Mouse (Mus musculus) neural tube, embryonic 11.5 days (tissue): Measurements from ENCODE around the gene Nemf. TPM values are rescaled to one million over a fixed set of nuclear protein-coding genes. Genes with fewer than 3 reads are reported as not detected.

Experiments
- ATAC-seq: fragments of 200-750 bp; cut with Nextera tagmentation; 2 replicates; pipeline ENCODE4 v1.8.0; 2017; ENCODE audit warnings: moderate number of reproducible peaks, mild to moderate bottlenecking, moderate TSS enrichment, moderate library complexity; ENCODE audit not compliant: insufficient read depth, low FRiP score, low TSS enrichment
- DNase-seq: peaks from one replicate; pipeline ENCODE4 v3.0.0-alpha.2; 2015; ENCODE audit warnings: low spot score
- H3K27ac ChIP-seq: fragments of 300-500 bp; sonication (generic); 2 replicates; pipeline ENCODE4 v1.5.1; 2014; ENCODE audit warnings: low read depth, mild to moderate bottlenecking, low read length
- H3K27me3 ChIP-seq: fragments of 300-500 bp; sonication (generic); 2 replicates; pipeline ENCODE4 v1.6.1; 2014; ENCODE audit warnings: mild to moderate bottlenecking, low read length, mixed read lengths; ENCODE audit not compliant: control insufficient read depth, insufficient read depth
- H3K36me3 ChIP-seq: fragments of 300-500 bp; sonication (generic); 2 replicates; pipeline ENCODE4 v1.6.1; 2014; ENCODE audit warnings: mild to moderate bottlenecking, low read length, moderate library complexity, mixed read lengths; ENCODE audit not compliant: control insufficient read depth, insufficient read depth
- H3K4me1 ChIP-seq: fragments of 300-500 bp; sonication (generic); 2 replicates; pipeline ENCODE4 v1.6.1; 2014; ENCODE audit warnings: low read length, mixed read lengths; ENCODE audit not compliant: control insufficient read depth, insufficient read depth
- H3K4me2 ChIP-seq: fragments of 300-500 bp; sonication (generic); 2 replicates; pipeline ENCODE4 v1.6.1; 2014; ENCODE audit warnings: low read depth, mild to moderate bottlenecking, moderate library complexity
- H3K4me3 ChIP-seq: fragments of 300-500 bp; sonication (generic); 2 replicates; pipeline ENCODE4 v1.5.1; 2014; ENCODE audit warnings: low read depth, low read length
- H3K9ac ChIP-seq: fragments of 300-500 bp; sonication (generic); 2 replicates; pipeline ENCODE4 v1.6.1; 2014; ENCODE audit warnings: mild to moderate bottlenecking, low read length
- H3K9me3 ChIP-seq: fragments of 300-500 bp; sonication (generic); 2 replicates; pipeline ENCODE4 v1.6.1; 2016; ENCODE audit warnings: low read length; ENCODE audit not compliant: control insufficient read depth
- WGBS: fragments of 180-500 bp; shearing (Covaris S2); extraction: QIAGEN DNeasy Blood & Tissue Kit; methylation state at CpG from one replicate; pipeline ENCODE4 v1.1.7; 2014; 5-methylcytosine and 5-hydroxymethylcytosine counted together
- polyA plus RNA-seq: library from polyadenylated mRNA; unstranded; fragments of >200 nt; fragmentation: Nextera tagmentation; extraction: Ambion mirVana; gene quantifications from 2 replicates; pipeline ENCODE4 v1.2.1, GENCODE M21; 2014

The Nemf gene
- polyA plus RNA-seq: 80.3 and 82.1 TPM in 2 replicates

DNA sequence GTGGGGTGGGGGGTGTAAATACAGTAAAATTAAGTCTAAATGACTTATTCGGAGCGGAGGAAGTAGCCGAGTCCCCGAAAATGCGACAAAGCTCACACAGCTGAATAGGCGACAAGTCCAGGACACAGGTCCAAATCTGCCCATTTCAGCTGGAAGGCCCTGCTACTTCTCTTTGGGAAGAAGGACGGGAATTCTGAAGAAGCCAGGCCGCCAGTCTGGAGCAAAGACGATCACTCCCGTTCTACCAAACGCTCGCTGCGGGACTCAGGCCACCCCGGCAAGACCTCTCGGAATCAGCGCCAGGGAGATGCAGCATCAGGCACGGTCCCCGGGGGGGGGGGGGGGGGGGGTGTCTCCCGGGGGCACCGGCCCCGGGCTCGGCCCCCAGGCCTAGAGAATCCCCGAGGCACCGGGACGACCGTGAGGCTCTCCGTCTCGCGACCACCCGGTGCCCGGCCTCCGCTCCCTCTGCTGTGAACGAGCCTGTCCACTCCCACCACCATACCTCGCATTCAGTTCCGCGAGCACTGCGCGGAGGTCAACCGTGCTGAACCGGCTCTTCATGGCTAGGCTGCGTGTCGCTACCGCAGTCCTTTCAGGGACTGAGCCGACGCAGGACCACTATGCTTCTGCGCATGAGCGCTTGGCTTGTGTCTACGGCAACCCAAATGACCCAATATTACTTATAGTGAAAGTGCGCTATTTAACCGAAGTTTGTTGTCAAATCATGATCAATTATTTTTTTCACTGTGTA lies at the start of gene Nemf:
TSS of gene Nemf (minus strand) at position 620 of the 754 bp plus-strand sequence.
- H3K27me3 ChIP-seq: no peaks in the 10 kb centered on the region
- H3K27ac ChIP-seq: peak within 1 kb of the TSS; percentile 82
- peak; percentile 87 for DNase-seq
- H3K4me1 ChIP-seq: no peaks in the 10 kb centered on the region; the same call in 1 of the 2 replicates
- peak within 1 kb of the TSS; percentile 95 for H3K4me3 ChIP-seq
- H3K36me3 ChIP-seq: peaks cover 2% of the 10 kb centered on the region; the same call in 1 of the 2 replicates
- WGBS: 1% methylated on average over 43 of the region's 50 CpGs
- peak; percentile 47 for ATAC-seq
- peak within 1 kb of the TSS; percentile 83 for H3K9ac ChIP-seq
- no peaks in the 10 kb centered on the region for H3K9me3 ChIP-seq
- H3K4me2 ChIP-seq: peak within 1 kb of the TSS; percentile 81

DNA sequence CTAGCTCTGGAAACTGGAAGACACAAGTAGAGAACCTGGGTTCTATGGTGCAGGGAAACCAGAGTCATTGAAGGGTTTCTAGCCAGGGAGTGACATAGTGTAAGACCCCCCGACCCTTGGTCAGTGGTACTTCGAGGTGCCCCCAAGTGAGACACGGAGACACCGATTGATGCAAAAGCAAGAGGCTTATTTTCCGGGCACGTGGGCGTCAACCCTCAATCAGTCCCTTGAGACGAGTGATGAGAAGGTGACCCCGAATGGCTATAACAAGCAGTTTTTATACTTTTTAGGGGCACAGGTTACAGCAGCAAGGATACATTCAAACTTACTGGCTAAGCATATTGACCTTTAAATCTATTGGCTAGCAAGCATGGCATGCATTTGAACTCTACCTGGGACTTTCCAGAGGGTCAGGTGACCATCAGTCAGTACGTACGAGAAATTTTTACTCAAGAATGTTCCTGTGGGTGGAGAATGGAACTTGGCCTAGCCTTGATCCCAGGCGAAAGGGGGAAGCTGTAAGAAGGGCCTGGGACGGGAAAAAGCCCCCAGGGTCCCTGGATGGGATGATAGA lies 45.7 kb upstream of the Nemf start:
- Histone ChIP-seq H3K4me3 (no peak overlapping the region), H3K4me2 (no peak overlapping the region), H3K36me3 (no peaks in the 10 kb centered on the region), H3K9me3 (no peaks in the 10 kb centered on the region), H3K27ac (no peak overlapping the region), H3K9ac (no peak overlapping the region), H3K27me3 (no peaks in the 10 kb centered on the region), H3K4me1 (no peaks in the 10 kb centered on the region)
- DNase-seq (no peak), ATAC-seq (no peak)
- WGBS: 90% methylated on average over 13 of the region's 13 CpGs

DNA sequence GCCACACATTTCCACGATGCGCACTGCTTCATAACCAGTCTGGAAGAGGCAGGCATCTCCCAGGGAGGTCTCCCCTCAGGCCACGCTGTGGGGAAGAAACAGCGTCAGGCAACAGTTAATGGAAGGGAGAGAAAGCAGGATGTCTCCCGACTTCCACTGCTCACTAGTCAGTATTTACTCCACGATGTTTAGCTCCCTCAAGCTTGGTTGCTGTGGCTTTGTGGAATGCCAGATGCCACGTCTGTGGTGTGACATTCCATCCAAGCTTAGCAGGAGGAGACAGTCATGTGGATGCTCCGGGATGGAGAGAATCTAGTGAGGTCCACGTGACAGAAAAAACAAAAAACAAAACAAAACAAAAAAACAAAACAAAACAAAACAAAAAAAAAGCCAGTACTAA lies 45.1 kb upstream of the Nemf start:
- WGBS: 72% methylated on average over 9 of the region's 9 CpGs
- ATAC-seq: no peak

GRCm38 (mm10) chr12:69400871-69401286 lies 43.9 kb upstream of the Nemf start:
- no peaks in the 10 kb centered on the region for H3K4me1 ChIP-seq
- H3K4me3 ChIP-seq: no peak overlapping the region
- H3K4me2 ChIP-seq: no peak overlapping the region
- H3K27ac ChIP-seq: no peak overlapping the region
- H3K36me3 ChIP-seq: no peaks in the 10 kb centered on the region
- DNase-seq (no peak), ATAC-seq (no peak)
- no peaks in the 10 kb centered on the region for H3K27me3 ChIP-seq
- H3K9me3 ChIP-seq: no peaks in the 10 kb centered on the region
- no peak overlapping the region for H3K9ac ChIP-seq
- WGBS: 41% methylated on average over 2 of the region's 2 CpGs

More for the DNA sequence above, 45.1 kb upstream of the Nemf start:
- no peak overlapping the region for H3K9ac ChIP-seq
- no peaks in the 10 kb centered on the region for H3K27me3 ChIP-seq
- DNase-seq: no peak
- H3K9me3 ChIP-seq: no peaks in the 10 kb centered on the region
- H3K36me3 ChIP-seq: no peaks in the 10 kb centered on the region
- H3K4me2 ChIP-seq: no peak overlapping the region
- H3K27ac ChIP-seq: no peak overlapping the region
- no peaks in the 10 kb centered on the region for H3K4me1 ChIP-seq
- no peak overlapping the region for H3K4me3 ChIP-seq

- H3K27me3 ChIP-seq: no peaks in the 10 kb centered on the region
- H3K4me2 ChIP-seq: no peak overlapping the region
- H3K27ac ChIP-seq: no peak overlapping the region
- no peaks in the 10 kb centered on the region for H3K9me3 ChIP-seq
- no peak for DNase-seq
- H3K9ac ChIP-seq: no peak overlapping the region
- WGBS: 86% methylated on average over 4 of the region's 4 CpGs
- no peak for ATAC-seq
- H3K4me1 ChIP-seq: no peaks in the 10 kb centered on the region
- H3K4me3 ChIP-seq: no peak overlapping the region
- H3K36me3 ChIP-seq: no peaks in the 10 kb centered on the region
Observed at GRCm38 (mm10) chr12:69400367-69400766, 43.4 kb upstream of the Nemf start.

- 85% methylated on average over 6 of the region's 6 CpGs for WGBS
- no peak for DNase-seq
- no peak for ATAC-seq
Observed at GRCm38 (mm10) chr12:69394456-69394855, 37.5 kb upstream of the Nemf start.

DNA sequence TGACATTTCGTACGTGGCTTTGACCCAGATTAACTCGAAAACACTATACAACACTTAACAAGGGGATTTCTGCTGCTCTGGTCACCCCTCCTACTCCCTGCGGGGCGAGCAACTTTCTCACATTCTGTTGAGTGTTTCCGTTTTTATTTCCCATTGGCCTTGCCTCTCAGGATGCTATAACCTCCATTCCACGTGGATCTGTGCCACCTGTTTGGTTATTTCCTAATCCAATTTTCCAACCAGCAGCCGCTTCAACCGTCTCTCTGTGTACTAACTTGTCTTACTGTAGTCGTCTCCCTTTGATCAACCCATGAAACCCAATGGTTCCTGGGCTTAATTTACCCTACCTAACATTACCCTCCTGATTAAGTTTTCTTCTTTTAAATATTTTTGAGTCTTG lies 36.1 kb upstream of the Nemf start:
- Histone ChIP-seq H3K27ac (no peak overlapping the region), H3K4me2 (no peak overlapping the region), H3K4me1 (no peaks in the 10 kb centered on the region), H3K9ac (no peak overlapping the region), H3K4me3 (no peak overlapping the region), H3K36me3 (no peaks in the 10 kb centered on the region), H3K9me3 (no peaks in the 10 kb centered on the region), H3K27me3 (no peaks in the 10 kb centered on the region)
- ATAC-seq: no peak
- WGBS: 85% methylated on average over 10 of the region's 10 CpGs
- no peak for DNase-seq

More at GRCm38 (mm10) chr12:69394456-69394855, 37.5 kb upstream of the Nemf start:
- Histone ChIP-seq H3K27ac (no peak overlapping the region), H3K36me3 (no peaks in the 10 kb centered on the region), H3K27me3 (no peaks in the 10 kb centered on the region), H3K4me1 (no peaks in the 10 kb centered on the region), H3K9ac (no peak overlapping the region), H3K4me2 (no peak overlapping the region), H3K9me3 (no peaks in the 10 kb centered on the region), H3K4me3 (no peak overlapping the region)

DNA sequence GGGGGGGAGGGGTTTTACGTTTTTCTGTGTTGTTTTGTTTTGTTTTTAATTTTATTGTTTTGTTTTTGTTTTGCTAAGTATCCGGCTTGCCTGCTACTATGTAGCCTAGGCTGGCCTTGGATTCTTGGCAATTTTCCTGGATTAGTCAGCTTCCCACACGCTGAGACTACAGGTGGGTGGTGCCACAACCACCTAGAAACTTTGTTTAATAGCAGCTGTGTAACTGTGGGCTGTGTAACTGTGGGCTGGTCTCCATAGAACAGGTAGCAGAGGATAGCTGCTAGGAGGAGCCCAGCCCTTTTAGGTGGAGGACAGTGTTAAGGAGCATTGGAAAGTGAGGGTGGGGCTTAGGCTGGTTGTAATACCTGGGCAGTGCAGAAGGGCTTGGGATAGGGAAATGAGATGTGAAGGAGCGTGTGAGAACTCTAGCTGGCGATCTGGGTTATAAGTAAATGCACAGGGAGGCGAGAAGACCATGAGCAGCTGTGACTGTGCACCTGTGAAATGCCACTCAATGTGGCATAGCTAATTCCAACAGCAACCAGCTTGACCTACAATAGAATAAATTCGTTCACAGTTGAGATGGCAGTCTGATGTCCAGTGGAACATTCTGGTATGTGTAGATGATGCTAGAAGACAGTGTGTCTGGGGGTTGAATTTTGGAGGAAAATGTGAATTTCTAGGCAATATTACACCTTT lies 33.2 kb upstream of the Nemf start:
- Histone ChIP-seq H3K4me3 (no peak overlapping the region), H3K4me1 (no peaks in the 10 kb centered on the region), H3K27me3 (no peaks in the 10 kb centered on the region), H3K9ac (no peak overlapping the region), H3K36me3 (no peaks in the 10 kb centered on the region), H3K9me3 (no peaks in the 10 kb centered on the region), H3K4me2 (no peak overlapping the region), H3K27ac (no peak overlapping the region)
- no peak for DNase-seq
- ATAC-seq: no peak
- WGBS: 77% methylated on average over 7 of the region's 7 CpGs
